Mouse (Mus musculus) CD8-positive naive resting alpha-beta T cell, adult 2 months (primary cell): Measurements from ENCODE around the gene Zfp619.
A peak's percentile ranks its signal among the peaks of the same experiment; 100 is the strongest.
"Not testable (repeated sequence)": the region's sequence is repeated elsewhere in the genome, so short reads cannot be mapped to it uniquely, and the experiment has no call there.

Experiments used
- DNase-seq, 2 experiments: peaks; one replicate each; pipeline ENCODE4 v3.0.0; 2022; ENCODE audit warnings: low read depth in 2 of 2, low spot score in 2 of 2

Gene Zfp619

DNA sequence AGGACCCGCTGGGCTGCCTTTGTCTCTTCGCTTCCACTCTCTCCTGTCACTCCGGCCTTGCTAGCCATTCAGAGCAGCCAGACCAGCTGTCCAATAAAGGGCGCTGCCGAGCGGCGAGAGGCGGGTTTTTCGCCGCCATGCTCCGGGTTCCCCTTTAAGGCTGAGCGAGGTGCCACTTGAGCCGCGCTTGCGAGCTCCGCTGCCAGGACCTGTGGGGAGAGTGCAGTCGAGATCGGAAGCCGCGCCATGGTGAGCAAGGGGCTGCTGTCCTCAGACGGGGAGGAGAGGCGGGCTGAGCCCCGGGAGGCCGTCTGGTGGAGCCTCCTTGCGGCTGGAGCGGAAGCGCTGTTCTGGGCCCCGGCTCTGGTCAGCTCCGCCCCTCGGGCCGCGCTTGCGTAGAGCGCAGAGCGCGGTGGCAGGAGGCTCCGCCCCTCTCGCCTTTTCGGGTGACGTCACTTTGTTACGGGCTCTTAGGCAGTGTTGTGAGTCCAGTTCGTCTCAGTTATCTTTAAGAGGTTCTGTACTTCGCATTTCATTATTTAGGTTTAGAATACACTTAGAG is at the start of gene Zfp619:
Zfp619 (plus strand) TSS at position 151 of the 562 bp plus-strand sequence.
- peak; percentile 91 for DNase-seq

DNA sequence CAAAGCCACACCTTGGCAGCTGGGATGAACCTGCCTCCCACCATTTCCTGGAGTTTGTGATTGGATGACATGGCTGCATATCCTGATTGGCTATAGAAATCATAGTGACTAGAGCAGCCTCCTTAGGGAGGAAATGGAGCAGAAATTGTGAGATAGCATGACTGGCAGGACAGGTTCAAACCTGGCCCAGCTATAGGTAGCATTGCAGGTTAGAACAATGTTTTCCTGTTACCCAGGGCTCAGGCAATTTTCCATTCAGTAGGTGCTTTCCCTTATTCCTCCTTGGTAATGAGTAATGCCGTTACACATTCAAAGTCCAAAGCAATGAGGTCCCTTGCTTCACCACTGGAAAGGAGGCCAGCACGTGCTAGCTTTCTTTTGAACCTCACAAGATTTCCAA is 38.6 kb upstream of the Zfp619 start:
- DNase-seq: no peak

DNA sequence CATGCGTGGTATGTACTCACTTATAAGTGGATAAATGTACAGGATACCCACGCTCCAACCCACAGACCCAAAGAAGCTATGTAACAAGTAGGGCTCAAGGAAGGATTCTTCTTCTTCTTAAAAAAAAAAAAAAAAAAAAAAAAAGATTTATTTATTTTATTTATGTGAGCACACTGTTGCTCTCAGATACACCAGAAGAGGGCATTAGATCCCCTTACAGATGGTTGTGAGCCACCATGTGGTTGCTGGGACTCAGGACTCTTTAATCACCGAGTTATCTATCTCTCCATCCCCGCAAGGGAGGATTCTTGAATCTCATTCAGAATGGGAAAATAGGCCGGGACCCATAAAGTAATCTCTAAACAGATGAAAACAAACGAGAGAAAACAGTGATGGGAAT is 33.2 kb upstream of the Zfp619 start:
- DNase-seq: no peak

- DNase-seq: no peak
These were observed 30.3 kb upstream of the Zfp619 start for GRCm38 (mm10) chr7:39487159-39487853.

GRCm38 (mm10) chr7:39487854-39488205 is 29.7 kb upstream of the Zfp619 start:
- DNase-seq: no peak

- DNase-seq: no peak
These were observed 22.9 kb upstream of the Zfp619 start for GRCm38 (mm10) chr7:39494646-39495045.

- DNase-seq: no peak
These were observed 13.5 kb upstream of the Zfp619 start for GRCm38 (mm10) chr7:39504100-39504499.

- peak in 1 of 2 experiments; percentile 14 for DNase-seq
These were observed 796 bp downstream of the Zfp619 start for GRCm38 (mm10) chr7:39518362-39518761.

DNA sequence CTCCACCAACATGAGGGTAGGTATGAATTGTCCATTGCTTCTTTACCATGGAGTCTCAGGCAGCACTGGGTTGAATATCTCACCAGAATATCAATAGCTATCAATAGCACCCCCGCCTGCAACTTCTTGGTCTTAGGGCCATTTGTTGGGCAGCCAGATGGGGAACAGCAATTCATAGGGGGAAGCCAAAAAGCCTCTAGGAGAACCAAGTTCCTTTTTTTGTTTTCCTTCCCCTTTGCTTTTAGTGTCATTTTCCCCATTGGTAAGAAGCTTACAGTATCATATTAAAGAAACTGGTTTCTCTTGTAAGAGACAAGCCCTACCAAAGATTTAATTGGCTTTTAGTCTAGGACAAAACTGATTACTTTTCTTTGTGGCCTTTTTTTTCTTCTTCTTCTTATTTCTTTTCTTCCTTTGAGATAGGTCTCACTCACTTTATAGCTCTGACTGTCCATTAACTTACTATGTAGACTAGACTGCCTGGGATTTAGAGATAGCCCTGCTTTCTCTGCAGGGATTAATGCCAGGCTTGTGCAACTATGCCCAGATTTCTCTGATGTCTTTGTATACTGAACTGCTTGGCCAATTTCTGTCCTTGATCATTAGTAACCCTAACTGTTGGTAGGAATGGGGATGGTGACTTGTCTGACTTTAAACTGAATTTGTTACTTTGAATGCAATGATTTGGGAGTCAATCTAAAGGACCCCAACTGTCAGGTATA is 6.3 kb downstream of the Zfp619 start:
- no peak for DNase-seq

GRCm38 (mm10) chr7:39543151-39543550 is 25.6 kb downstream of the Zfp619 start:
- DNase-seq: no peak

- DNase-seq: peak; percentile 19 to 33
These were observed 26.9 kb downstream of the Zfp619 start for GRCm38 (mm10) chr7:39544242-39545111.

DNA sequence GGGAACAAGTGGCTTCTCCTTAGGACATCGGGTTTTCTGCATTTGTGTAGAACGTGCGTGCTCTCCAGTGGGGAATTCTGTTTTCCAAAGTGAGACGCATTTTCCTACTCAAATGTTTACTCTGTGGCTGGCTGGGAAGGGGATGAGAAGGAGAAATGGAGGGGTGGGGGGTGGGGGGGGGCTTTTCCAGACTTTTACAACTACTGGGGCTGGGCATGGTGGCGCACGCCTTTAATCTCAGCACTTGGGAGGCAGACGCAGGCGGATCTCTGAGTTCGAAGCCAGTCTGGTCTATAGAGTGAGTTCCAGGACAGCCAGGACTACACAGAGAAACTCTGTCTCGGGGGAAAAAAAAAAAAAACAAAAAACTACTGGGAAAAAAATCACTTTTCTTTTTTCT is 27.6 kb downstream of the Zfp619 start:
- DNase-seq: no peak

- DNase-seq: no peak
These were observed 31.8 kb downstream of the Zfp619 start for GRCm38 (mm10) chr7:39549336-39549735.

DNA sequence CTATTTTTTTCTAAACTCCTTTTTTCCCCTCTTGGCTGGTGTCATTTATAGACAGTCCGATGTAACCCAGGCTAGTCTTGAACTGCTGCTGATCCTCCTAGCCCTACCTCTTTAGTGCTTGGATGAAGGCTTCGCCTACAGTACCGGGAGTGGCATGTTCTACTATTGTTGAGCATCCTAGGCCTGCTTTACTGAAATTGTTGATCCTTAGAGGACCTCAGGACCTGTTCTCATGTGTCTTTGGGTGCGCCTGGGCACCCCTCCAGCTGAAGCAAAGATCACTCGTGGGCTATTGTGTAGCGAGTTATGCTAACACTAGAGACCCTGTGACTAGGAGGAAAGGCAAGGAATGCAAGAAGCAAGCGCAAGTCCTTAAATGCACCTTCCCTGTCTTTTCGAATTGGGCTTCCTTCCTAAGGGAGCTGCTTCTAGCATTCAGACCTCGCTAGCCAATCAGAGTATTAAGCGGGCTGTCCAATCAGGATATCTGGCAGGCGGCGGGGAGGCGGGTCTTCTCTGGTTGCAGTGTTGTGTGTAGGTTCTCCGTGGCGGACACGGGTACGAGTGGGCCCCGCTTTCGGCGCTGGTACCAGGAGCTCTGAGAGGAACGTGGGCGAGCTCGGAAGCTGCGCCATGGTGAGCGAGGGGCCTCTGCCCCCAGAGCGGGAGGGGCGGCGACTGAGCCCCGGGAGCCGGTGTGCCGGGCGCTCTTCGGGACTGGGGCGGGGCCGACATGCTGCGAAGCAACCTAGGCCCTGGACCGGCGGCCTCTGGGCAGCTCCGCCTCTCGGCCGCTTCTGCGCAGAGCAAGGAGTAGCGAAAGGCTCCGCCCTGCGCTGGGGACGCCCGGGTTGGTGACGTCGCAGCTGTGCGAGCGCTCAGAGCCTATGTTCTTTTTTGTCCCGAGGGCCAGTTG is 34.7 kb downstream of the Zfp619 start:
- peak; percentile 90 to 91 for DNase-seq

DNA sequence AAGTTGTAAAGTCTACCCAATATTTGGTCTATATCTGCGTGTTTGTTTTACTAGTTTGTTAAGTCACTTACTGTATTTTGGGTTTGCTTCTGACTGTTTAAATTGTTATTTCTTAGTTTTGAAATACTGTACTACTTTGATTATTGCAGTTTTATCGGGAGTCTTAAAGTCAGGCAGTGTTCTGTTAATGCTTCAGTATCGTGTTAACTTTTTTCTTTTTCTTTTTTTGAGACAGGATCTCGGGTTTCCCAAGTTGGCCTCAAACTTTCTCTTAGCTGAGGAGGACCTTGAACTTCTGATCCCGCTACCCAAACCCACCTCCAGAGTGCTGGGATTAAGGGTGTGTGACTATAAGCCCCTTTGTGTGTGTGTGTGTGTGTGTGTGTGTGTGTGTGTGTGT is 35.4 kb downstream of the Zfp619 start:
- peak in 1 of 2 experiments; percentile 4 for DNase-seq

DNA sequence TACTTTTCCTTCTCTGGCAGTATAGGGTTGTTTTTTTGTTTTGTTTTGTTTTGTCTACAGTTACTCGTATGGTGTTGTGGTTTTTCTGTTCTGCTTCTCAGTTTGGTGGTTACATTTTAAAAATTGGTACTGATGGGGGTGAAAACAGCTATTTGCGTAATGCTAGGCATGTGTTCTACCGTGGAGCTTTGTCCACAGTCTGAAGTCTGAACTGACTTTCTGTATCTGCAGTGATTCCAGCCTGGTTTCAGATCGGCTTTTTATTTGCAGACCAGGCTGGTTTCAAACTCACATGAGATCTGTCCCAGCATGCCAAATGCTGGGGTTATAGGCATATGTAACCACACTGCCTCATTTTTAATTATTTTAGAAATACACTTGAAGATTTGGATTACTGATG is 36.3 kb downstream of the Zfp619 start:
- DNase-seq: no peak

DNA sequence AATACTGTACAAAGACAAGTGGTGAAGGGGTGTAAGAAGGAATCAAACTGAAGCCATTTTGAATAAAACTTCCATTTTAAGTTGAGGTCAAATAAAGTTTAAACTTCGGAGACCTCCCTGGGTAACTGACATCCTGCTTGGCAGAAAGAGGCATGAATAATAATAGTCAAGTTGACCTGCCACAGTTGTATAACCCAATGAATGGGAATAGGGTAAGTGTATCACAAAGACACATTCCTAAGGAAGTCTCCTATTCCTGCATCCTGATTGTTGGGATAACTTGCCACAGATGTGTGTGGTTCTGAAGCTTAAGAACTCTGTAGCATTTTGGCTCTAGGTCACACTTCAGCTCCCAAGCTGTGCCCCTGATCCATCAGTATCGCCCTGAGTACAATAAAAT is 62.5 kb downstream of the Zfp619 start:
- DNase-seq: no peak

GRCm38 (mm10) chr7:39580601-39581000 is 63.0 kb downstream of the Zfp619 start:
- DNase-seq: no peak

DNA sequence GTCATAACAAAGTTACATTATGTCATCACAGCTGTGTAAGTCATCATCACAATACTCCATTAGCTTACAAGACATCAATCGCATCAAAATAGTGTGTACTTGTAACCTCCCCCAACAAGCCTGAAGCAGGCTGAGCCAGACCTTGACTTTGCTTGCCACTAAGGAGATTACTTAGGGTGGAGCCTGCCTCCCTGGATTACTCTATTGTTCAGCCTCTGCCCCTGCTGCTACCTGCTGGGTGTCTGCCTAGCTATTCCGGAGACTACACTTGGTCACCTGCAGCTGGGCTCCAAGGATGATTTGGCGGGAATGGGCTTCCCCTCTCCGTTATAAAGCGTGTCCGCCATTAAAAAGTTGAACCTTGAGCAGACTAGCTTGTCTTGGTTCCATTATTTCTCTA is 69.3 kb downstream of the Zfp619 start:
- not testable (repeated sequence) for DNase-seq

DNA sequence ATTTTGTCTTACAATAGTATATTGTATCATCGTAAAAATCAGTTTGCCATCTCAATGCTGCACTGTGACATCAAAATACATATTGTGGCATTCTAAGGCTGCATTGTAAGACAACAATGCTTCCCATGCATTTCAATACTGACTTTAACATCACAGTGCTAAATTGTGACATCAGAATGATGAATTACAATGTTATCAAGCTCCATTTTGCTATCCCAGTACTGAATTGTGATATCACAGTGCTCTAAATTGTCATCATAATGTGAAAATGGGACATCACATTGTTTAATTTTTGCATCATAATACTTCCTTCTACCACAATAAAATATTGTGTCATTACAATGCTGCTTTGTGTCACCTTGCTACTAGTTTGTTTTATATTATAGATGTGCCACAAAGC is 70.5 kb downstream of the Zfp619 start:
- no peak for DNase-seq
